Mouse (Mus musculus): ENCODE results near the gene Rxylt1. TPM values are rescaled to one million over a fixed set of nuclear protein-coding genes. Genes with fewer than 3 reads are reported as not detected.

Rxylt1 gene
- polyA plus RNA-seq (2014; fragmentation: Nextera tagmentation; extraction: Ambion mirVana) = 35.2 and 42.0 TPM in 2 replicates

DNA sequence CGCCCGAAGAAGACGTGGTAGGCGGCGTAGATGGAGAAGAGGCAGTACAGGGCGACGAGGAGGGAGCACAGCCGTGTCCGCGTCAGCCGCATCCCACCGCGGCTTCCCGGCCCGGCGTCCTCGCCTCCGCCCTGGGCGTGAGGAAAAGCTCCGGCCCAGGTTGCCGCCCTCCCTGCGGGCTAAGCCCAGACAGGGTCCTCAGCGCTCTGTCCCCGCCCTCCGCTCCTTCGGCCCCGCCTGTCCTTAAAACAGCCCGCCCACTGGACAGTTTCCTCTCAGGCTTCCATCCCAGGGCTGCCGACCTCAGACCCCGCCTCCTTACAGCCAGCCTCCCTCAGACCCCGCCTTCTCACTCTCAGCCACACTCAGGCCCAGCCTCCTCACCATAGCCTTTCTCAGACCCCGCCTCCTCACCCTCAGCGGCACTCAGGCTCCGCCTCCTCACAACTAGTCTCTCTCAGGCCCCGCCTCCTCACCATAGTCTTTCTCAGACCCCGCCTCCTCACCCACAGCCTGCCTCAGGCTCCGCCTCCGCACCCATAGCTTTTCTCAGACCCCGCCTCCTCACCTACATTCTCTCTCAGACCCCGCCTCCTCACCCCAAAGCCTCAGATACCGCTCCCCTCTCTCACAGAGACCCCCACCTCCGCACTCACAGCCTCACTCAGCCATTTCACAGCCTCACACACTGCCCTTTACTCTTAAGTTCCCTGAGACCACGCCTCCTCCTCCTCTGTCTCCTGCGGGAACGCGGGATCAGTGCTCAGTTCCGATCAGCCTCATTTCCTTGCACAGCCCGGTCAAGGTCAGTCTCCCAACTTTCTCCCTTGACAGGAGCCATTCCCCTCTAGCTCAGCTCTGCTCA lies at the start of gene Rxylt1:
Gene Rxylt1 (minus strand): TSS at position 392 of the 865 bp plus-strand sequence.
- Histone ChIP-seq H3K4me2 (peak within 1 kb of the TSS; percentile 83), H3K27ac (ENCODE audit: low read depth, low read length) (peak within 1 kb of the TSS; percentile 74), H3K9ac (ENCODE audit: low read length) (peak within 1 kb of the TSS; percentile 82), H3K4me1 (ENCODE audit: control insufficient read depth, insufficient read depth, low read length) (peaks cover 3% of the 10 kb centered on the region; the same call in 1 of the 2 replicates), H3K4me3 (ENCODE audit: low read depth, low read length) (peak within 1 kb of the TSS; percentile 71), H3K9me3 (ENCODE audit: control insufficient read depth, low read length) (no peaks in the 10 kb centered on the region), H3K36me3 (ENCODE audit: control insufficient read depth, insufficient read depth, low read length) (no peaks in the 10 kb centered on the region), H3K27me3 (ENCODE audit: control insufficient read depth, insufficient read depth, low read length) (no peaks in the 10 kb centered on the region)
- DNase-seq (ENCODE audit: low spot score, missing footprints) (peak; percentile 98), ATAC-seq (ENCODE audit: low FRiP score) (peak; percentile 98)
- under 1% methylated on average over 43 of the region's 48 CpGs for WGBS

DNA sequence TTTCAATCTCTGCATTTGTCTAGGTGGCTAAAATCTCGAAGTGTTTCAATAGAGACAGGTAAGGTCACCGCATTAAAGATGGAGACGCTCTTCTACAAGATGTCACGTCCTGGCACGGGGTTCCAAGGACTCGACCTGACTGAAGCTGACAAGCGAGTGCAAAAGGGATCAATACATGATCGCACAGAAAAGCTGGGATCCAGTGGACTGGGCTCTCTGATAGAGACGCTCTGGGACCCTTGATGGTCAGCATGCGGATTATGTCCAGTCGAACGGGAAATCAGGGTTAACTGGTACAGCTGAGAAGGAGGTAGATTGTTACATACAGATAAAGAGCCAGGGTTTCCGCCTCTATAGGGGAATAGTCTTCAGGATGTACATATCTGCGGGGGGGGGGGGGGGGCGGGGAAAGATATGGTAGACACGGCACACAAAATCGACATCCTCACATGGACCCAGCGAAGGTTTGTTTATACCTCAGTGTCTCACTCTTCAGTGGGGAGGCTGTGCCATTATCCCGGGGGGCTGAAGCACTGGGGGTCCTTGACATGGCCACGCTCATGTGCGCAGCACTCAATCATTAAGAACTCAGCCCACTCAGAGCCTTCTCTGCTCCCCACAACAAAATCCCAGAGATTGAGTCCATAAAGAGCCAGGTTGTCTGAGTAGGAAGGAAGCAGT lies 24.3 kb upstream of the Rxylt1 start:
- H3K36me3 ChIP-seq (ENCODE audit: control insufficient read depth, insufficient read depth, low read length) = no peaks in the 10 kb centered on the region
- H3K9ac ChIP-seq (ENCODE audit: low read length) = peak overlapping the region; percentile 34; the same call in 1 of the 2 replicates
- WGBS = 51% methylated on average over 21 of the region's 21 CpGs
- H3K4me1 ChIP-seq (ENCODE audit: control insufficient read depth, insufficient read depth, low read length) = peaks cover 2% of the 10 kb centered on the region; the same call in 1 of the 2 replicates
- H3K4me2 ChIP-seq = peak overlapping the region; percentile 38
- no peak for DNase-seq (ENCODE audit: low spot score, missing footprints)
- no peaks in the 10 kb centered on the region for H3K27me3 ChIP-seq (ENCODE audit: control insufficient read depth, insufficient read depth, low read length)
- H3K27ac ChIP-seq (ENCODE audit: low read depth, low read length) = no peak overlapping the region
- H3K4me3 ChIP-seq (ENCODE audit: low read depth, low read length) = peak overlapping the region; percentile 22
- no peaks in the 10 kb centered on the region for H3K9me3 ChIP-seq (ENCODE audit: control insufficient read depth, low read length)
- peak; percentile 68 for ATAC-seq (ENCODE audit: low FRiP score)

DNA sequence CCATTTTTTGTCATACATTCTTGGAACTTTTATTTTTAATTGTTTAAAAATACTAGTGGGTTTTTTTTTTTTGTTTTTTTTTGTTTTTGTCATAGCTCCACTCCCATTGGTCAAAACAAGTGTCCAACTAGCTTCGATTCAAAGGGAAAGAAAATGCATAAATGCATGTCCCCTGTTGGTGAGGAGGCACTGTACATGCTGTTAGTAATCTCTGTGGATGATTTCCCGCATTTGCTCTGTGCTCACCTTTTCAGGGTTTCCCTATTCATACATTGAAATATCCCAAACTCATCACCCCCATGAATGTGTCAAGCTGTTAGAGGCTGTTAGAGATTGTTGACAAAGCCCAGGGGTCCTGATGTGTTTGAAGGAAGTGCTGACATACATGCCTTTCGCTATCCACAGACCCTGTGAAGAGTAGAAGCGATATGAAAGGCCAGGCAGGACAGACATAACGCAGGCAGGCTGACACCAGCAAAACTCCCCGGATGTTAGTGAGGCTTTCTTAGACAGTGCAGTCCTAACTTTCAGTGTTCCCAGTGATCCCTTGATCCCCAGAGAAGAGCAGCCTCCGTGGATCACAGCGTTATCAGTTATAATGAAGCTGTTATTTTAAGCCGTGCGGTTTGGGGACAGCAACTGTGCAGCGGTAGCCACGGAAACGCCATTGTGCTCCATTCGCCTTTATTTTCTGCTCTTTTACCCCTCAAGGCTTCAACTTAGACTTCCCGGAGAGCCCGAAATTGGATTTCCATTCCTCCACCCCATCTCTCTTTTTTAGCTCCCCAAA lies 23.5 kb upstream of the Rxylt1 start:
- H3K36me3 ChIP-seq (ENCODE audit: control insufficient read depth, insufficient read depth, low read length) = no peaks in the 10 kb centered on the region
- DNase-seq (ENCODE audit: low spot score, missing footprints) (peak; percentile 93), ATAC-seq (ENCODE audit: low FRiP score) (peak; percentile 83)
- no peaks in the 10 kb centered on the region for H3K9me3 ChIP-seq (ENCODE audit: control insufficient read depth, low read length)
- 26% methylated on average over 16 of the region's 16 CpGs for WGBS
- H3K4me2 ChIP-seq = peak overlapping the region; percentile 38
- H3K9ac ChIP-seq (ENCODE audit: low read length) = peak overlapping the region; percentile 34; the same call in 1 of the 2 replicates
- no peaks in the 10 kb centered on the region for H3K27me3 ChIP-seq (ENCODE audit: control insufficient read depth, insufficient read depth, low read length)
- peaks cover 2% of the 10 kb centered on the region; the same call in 1 of the 2 replicates for H3K4me1 ChIP-seq (ENCODE audit: control insufficient read depth, insufficient read depth, low read length)
- peak overlapping the region; percentile 22 for H3K4me3 ChIP-seq (ENCODE audit: low read depth, low read length)
- no peak overlapping the region for H3K27ac ChIP-seq (ENCODE audit: low read depth, low read length)

DNA sequence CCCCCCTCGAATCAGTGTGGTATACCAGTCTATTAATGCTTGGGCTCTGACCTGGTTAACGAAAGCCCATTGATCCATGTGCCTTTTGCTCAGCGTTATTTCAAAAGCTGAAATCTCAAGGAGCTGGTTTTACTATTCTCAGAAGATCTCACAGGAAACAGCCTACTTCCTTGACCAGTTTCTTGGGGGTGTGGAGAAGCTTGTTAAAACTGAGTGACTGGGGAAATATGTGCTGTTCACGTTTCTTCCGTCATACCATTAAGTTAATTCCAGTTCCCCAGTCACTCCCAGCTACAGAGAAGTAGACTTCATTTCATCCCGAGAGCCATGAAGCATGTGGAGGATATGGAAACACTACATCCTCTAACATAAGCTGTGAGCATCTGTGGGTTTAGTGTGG lies 22.3 kb upstream of the Rxylt1 start:
- no peaks in the 10 kb centered on the region for H3K27me3 ChIP-seq (ENCODE audit: control insufficient read depth, insufficient read depth, low read length)
- no peak overlapping the region for H3K27ac ChIP-seq (ENCODE audit: low read depth, low read length)
- H3K4me3 ChIP-seq (ENCODE audit: low read depth, low read length) = no peak overlapping the region
- no peaks in the 10 kb centered on the region for H3K36me3 ChIP-seq (ENCODE audit: control insufficient read depth, insufficient read depth, low read length)
- peaks cover 2% of the 10 kb centered on the region; the same call in 1 of the 2 replicates for H3K4me1 ChIP-seq (ENCODE audit: control insufficient read depth, insufficient read depth, low read length)
- WGBS = 84% methylated on average over 6 of the region's 6 CpGs
- DNase-seq (ENCODE audit: low spot score, missing footprints) (no peak), ATAC-seq (ENCODE audit: low FRiP score) (no peak)
- no peak overlapping the region for H3K4me2 ChIP-seq
- no peak overlapping the region for H3K9ac ChIP-seq (ENCODE audit: low read length)
- no peaks in the 10 kb centered on the region for H3K9me3 ChIP-seq (ENCODE audit: control insufficient read depth, low read length)

DNA sequence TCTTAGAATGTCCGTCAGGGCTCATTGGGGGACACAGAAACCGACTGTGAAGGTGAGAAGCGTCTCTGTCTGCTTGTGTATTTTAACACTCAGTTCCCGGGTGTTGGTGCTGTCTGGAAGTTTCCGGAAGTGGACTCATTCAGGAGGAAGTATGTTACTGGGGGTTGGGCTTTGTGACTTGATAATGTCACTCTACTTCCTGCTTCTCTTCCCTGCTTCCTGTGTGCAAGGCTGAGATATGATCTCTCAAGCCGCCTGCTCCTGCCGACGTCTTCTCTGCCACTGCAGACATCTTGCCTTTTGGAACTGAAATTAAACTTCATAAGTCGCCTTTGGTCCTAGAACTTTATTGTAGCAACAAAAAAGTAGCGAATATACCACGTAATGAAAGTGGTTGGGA lies 19.5 kb upstream of the Rxylt1 start:
- H3K9me3 ChIP-seq (ENCODE audit: control insufficient read depth, low read length) = no peaks in the 10 kb centered on the region
- peaks cover 2% of the 10 kb centered on the region; the same call in 1 of the 2 replicates for H3K4me1 ChIP-seq (ENCODE audit: control insufficient read depth, insufficient read depth, low read length)
- H3K4me2 ChIP-seq = no peak overlapping the region
- no peaks in the 10 kb centered on the region for H3K36me3 ChIP-seq (ENCODE audit: control insufficient read depth, insufficient read depth, low read length)
- DNase-seq (ENCODE audit: low spot score, missing footprints) (no peak), ATAC-seq (ENCODE audit: low FRiP score) (no peak)
- no peak overlapping the region for H3K4me3 ChIP-seq (ENCODE audit: low read depth, low read length)
- no peaks in the 10 kb centered on the region for H3K27me3 ChIP-seq (ENCODE audit: control insufficient read depth, insufficient read depth, low read length)
- no peak overlapping the region for H3K27ac ChIP-seq (ENCODE audit: low read depth, low read length)
- H3K9ac ChIP-seq (ENCODE audit: low read length) = no peak overlapping the region
- WGBS = 89% methylated on average over 11 of the region's 11 CpGs

DNA sequence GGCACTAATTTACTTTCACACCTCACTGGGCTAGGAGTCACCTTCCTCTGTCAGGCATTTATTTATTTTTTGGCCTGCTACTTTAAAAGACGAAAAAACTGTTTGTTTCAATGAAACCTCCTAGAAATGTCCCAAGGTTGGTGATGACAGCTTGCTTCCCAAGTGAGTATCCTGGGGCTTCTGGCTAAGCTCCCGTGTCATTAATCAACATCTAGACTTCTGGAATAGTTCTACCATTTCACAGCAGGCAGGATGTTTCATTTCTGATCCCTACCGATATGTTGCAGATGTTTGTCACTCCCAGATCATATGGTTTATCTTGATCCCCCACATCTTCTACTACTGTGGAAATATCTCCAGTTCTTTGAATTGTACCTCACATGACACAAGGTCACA lies 9.5 kb upstream of the Rxylt1 start:
- 85% methylated on average over 3 of the region's 3 CpGs for WGBS
- ATAC-seq (ENCODE audit: low FRiP score) = no peak

DNA sequence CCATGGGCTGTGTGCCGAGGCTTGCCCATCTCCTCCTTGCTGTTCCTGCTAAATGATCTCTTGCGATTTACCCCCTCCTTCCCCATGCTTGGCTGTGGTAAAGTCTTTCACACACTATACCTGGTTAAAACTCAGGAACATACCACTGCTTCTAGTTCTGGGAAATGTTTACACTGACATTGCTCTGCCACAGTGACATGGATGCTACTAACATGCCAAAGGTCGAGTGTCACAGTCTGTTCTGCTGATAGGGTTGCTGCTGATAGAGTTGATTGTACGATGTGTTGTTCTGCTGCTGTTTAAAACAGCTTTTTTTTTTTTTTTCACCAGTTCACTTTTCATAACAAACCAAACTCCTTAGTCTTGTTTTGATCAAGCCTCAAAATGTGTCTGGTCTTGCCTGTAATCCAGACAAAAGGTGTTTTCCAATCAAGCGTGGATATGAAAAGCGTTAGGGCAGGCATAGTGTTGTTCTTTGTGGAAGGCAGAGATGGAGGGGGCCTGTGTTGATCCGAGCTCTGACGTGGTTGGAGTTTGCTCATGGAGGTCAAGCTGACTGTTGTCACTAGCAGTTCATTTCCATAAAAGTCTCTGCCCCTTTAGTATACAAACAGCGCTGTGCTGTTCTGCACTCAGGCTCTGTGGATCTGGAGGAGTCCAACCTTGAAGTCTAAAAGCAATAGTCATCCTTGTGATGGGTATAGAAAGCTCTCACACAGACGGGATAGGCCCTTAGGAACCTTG lies 8.9 kb upstream of the Rxylt1 start:
- Histone ChIP-seq H3K4me2 (no peak overlapping the region), H3K9me3 (ENCODE audit: control insufficient read depth, low read length) (no peaks in the 10 kb centered on the region), H3K27ac (ENCODE audit: low read depth, low read length) (no peak overlapping the region), H3K4me1 (ENCODE audit: control insufficient read depth, insufficient read depth, low read length) (no peaks in the 10 kb centered on the region), H3K4me3 (ENCODE audit: low read depth, low read length) (no peak overlapping the region), H3K27me3 (ENCODE audit: control insufficient read depth, insufficient read depth, low read length) (no peaks in the 10 kb centered on the region), H3K36me3 (ENCODE audit: control insufficient read depth, insufficient read depth, low read length) (no peaks in the 10 kb centered on the region), H3K9ac (ENCODE audit: low read length) (no peak overlapping the region)
- WGBS = 67% methylated on average over 10 of the region's 10 CpGs
- ATAC-seq (ENCODE audit: low FRiP score) (peak; percentile 40), DNase-seq (ENCODE audit: low spot score, missing footprints) (no peak)

More for the DNA sequence above, 9.5 kb upstream of the Rxylt1 start:
- Histone ChIP-seq H3K27me3 (ENCODE audit: control insufficient read depth, insufficient read depth, low read length) (no peaks in the 10 kb centered on the region), H3K27ac (ENCODE audit: low read depth, low read length) (no peak overlapping the region), H3K9me3 (ENCODE audit: control insufficient read depth, low read length) (no peaks in the 10 kb centered on the region), H3K4me1 (ENCODE audit: control insufficient read depth, insufficient read depth, low read length) (no peaks in the 10 kb centered on the region), H3K9ac (ENCODE audit: low read length) (no peak overlapping the region), H3K4me3 (ENCODE audit: low read depth, low read length) (no peak overlapping the region), H3K4me2 (no peak overlapping the region), H3K36me3 (ENCODE audit: control insufficient read depth, insufficient read depth, low read length) (no peaks in the 10 kb centered on the region)
- no peak for DNase-seq (ENCODE audit: low spot score, missing footprints)

DNA sequence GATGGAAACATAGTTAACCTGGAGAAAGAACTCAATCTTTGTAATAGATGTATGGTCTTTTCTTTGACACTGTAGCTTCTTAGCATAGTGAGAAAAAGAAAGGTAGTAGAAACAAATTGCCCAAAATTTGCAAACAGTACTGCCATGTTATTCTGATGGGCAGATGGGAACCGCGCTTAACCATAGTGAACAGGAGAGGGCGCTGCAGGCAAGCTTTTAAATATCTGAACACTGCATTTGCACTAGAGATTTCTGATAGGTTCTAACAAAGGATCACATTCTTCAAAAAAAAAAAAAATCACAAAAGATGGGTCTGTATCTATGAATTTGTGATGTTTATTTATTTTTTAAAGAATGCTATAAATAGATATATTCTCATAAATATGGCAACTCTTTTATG lies 8.2 kb upstream of the Rxylt1 start:
- no peak overlapping the region for H3K9ac ChIP-seq (ENCODE audit: low read length)
- H3K4me3 ChIP-seq (ENCODE audit: low read depth, low read length) = no peak overlapping the region
- no peaks in the 10 kb centered on the region for H3K27me3 ChIP-seq (ENCODE audit: control insufficient read depth, insufficient read depth, low read length)
- WGBS = 1% methylated on average over 3 of the region's 3 CpGs
- H3K9me3 ChIP-seq (ENCODE audit: control insufficient read depth, low read length) = no peaks in the 10 kb centered on the region
- DNase-seq (ENCODE audit: low spot score, missing footprints) (peak; percentile 95), ATAC-seq (ENCODE audit: low FRiP score) (peak; percentile 57)
- no peak overlapping the region for H3K27ac ChIP-seq (ENCODE audit: low read depth, low read length)
- no peak overlapping the region for H3K4me2 ChIP-seq
- no peaks in the 10 kb centered on the region for H3K4me1 ChIP-seq (ENCODE audit: control insufficient read depth, insufficient read depth, low read length)
- H3K36me3 ChIP-seq (ENCODE audit: control insufficient read depth, insufficient read depth, low read length) = no peaks in the 10 kb centered on the region

Measured in midbrain, embryonic 11.5 days (tissue).